In genomic region chr2:122299911-122300655, GRCm38 (mm10) we compare ENCODE assay signal across 25 mouse cellular contexts. TPM values are rescaled to one million over a fixed set of nuclear protein-coding genes. Genes with fewer than 3 reads are reported as not detected.
DNase-seq lines count a peak whose midpoint lies in the region; ATAC-seq lines count a peak whose summit lies in the region.
"Had no signal": no experiment of that assay in that cellular context is flagged by ENCODE, and none has a peak within 500 bp of the region (broad histone marks: within the 10 kb centered on the region; RNA-seq: fewer than 3 reads in every experiment).

No protein-coding gene starts in this region.

- H3K36me3 ChIP-seq in hindbrain, embryonic 10.5 days = no peaks in the 10 kb centered on the region
- H3K36me3 ChIP-seq in hindbrain, embryonic 12.5 days = no peaks in the 10 kb centered on the region
- no peaks in the 10 kb centered on the region for H3K36me3 ChIP-seq in embryonic facial prominence, embryonic 10.5 days (replicated peaks)
- no peaks in the 10 kb centered on the region for H3K36me3 ChIP-seq in neural tube, embryonic 15.5 days
- H3K36me3 ChIP-seq: forebrain, embryonic 15.5 days; G1E; limb, embryonic 13.5 days; liver, embryonic 13.5 days had no signal

- H3K27ac ChIP-seq in hindbrain, embryonic 10.5 days = no peak overlapping the region
- no peak overlapping the region for H3K27ac ChIP-seq in hindbrain, embryonic 12.5 days
- no peak overlapping the region for H3K27ac ChIP-seq in embryonic facial prominence, embryonic 10.5 days (replicated peaks)
- H3K27ac ChIP-seq in neural tube, embryonic 15.5 days (replicated peaks) = no peak overlapping the region
- H3K27ac ChIP-seq: forebrain, embryonic 15.5 days; limb, embryonic 13.5 days; liver, embryonic 13.5 days had no signal

- H3K9me3 ChIP-seq in hindbrain, embryonic 10.5 days = no peaks in the 10 kb centered on the region
- no peaks in the 10 kb centered on the region for H3K9me3 ChIP-seq in hindbrain, embryonic 12.5 days (replicated peaks)
- no peaks in the 10 kb centered on the region for H3K9me3 ChIP-seq in embryonic facial prominence, embryonic 10.5 days
- no peaks in the 10 kb centered on the region for H3K9me3 ChIP-seq in neural tube, embryonic 15.5 days (replicated peaks)
- H3K9me3 ChIP-seq: forebrain, embryonic 15.5 days; G1E; limb, embryonic 13.5 days; liver, embryonic 13.5 days had no signal

- 7% methylated on average over 14 of the region's 14 CpGs for WGBS in hindbrain, embryonic 10.5 days
- WGBS in hindbrain, embryonic 12.5 days = 7% methylated on average over 14 of the region's 14 CpGs
- WGBS in embryonic facial prominence, embryonic 10.5 days = 7% methylated on average over 14 of the region's 14 CpGs
- 9% methylated on average over 14 of the region's 14 CpGs for WGBS in neural tube, embryonic 15.5 days

- H3K4me1 ChIP-seq in hindbrain, embryonic 10.5 days (replicated peaks) = peaks cover 45% of the 10 kb centered on the region
- H3K4me1 ChIP-seq in hindbrain, embryonic 12.5 days = peaks cover 37% of the 10 kb centered on the region
- H3K4me1 ChIP-seq in embryonic facial prominence, embryonic 10.5 days = peaks cover 48% of the 10 kb centered on the region
- peaks cover 48% of the 10 kb centered on the region for H3K4me1 ChIP-seq in neural tube, embryonic 15.5 days

- no peak overlapping the region for H3K9ac ChIP-seq in hindbrain, embryonic 12.5 days
- no peak overlapping the region for H3K9ac ChIP-seq in neural tube, embryonic 15.5 days (replicated peaks)
- H3K9ac ChIP-seq: forebrain, embryonic 15.5 days; limb, embryonic 13.5 days; liver, embryonic 13.5 days; lung, embryonic 14.5 days had no signal

- H3K4me3 ChIP-seq in hindbrain, embryonic 10.5 days = no peak overlapping the region
- no peak overlapping the region for H3K4me3 ChIP-seq in hindbrain, embryonic 12.5 days
- no peak overlapping the region for H3K4me3 ChIP-seq in embryonic facial prominence, embryonic 10.5 days
- H3K4me3 ChIP-seq in neural tube, embryonic 15.5 days (replicated peaks) = no peak overlapping the region
- H3K4me3 ChIP-seq: myocyte had no signal

- H3K27me3 ChIP-seq in hindbrain, embryonic 10.5 days (ENCODE audit: insufficient read depth, poor library complexity, severe bottlenecking) = peaks cover 100% of the 10 kb centered on the region
- H3K27me3 ChIP-seq in hindbrain, embryonic 12.5 days = peaks cover 96% of the 10 kb centered on the region
- H3K27me3 ChIP-seq in embryonic facial prominence, embryonic 10.5 days (replicated peaks; ENCODE audit: low read depth, poor library complexity, severe bottlenecking) = peaks cover 100% of the 10 kb centered on the region
- H3K27me3 ChIP-seq in neural tube, embryonic 15.5 days (replicated peaks) = peaks cover 94% of the 10 kb centered on the region

- H3K4me2 ChIP-seq in hindbrain, embryonic 12.5 days (replicated peaks) = no peak overlapping the region
- 0 out of 2 replicates have a peak overlapping the region, but pooled peaks have one; percentile 4 for H3K4me2 ChIP-seq in neural tube, embryonic 15.5 days

- ATAC-seq in hindbrain, embryonic 12.5 days (ENCODE audit: low FRiP score) = no peak
- ATAC-seq in neural tube, embryonic 15.5 days (ENCODE audit: low FRiP score) = no peak
- ATAC-seq: activated CD4-positive, CD25-positive, alpha-beta regulatory T cell, adult 4 months; forebrain, embryonic 15.5 days had no signal

- peak; percentile 21 for DNase-seq in hindbrain, embryonic 10.5 days (ENCODE audit: low spot score)
- peak; percentile 18 to 27 for DNase-seq in B cell, adult 2 months
- peak; percentile 21 for DNase-seq in embryonic facial prominence, embryonic 10.5 days (ENCODE audit: low spot score)
- no peak for DNase-seq in gastrocnemius, postnatal 10 days
- DNase-seq in kidney, adult 18-20 months = no peak
- DNase-seq: adrenal gland, postnatal 10 days; cerebellum, postnatal 10 days; kidney, postnatal 36 days; liver, embryonic 13.5 days; lung, embryonic 14.5 days; lung, postnatal 36 days; right cerebral cortex, postnatal 25 days; thymus, postnatal 25 days had no signal

RNA-seq across cellular contexts. Expression of gene Duoxa2, which starts 1.4 kb away (rescaled TPM):
- not detected in 2 replicates for polyA plus RNA-seq in hindbrain, embryonic 10.5 days (2016; fragmentation: Nextera tagmentation; extraction: Ambion mirVana)
- not detected in 2 replicates for polyA plus RNA-seq in hindbrain, embryonic 12.5 days (2016; fragmentation: Nextera tagmentation; extraction: Ambion mirVana)
- polyA plus RNA-seq in embryonic facial prominence, embryonic 10.5 days (2016; fragmentation: Nextera tagmentation; extraction: Ambion mirVana) = 0.09 TPM in 1 of 2 replicates, not detected in the other
- polyA plus RNA-seq in neural tube, embryonic 15.5 days (2015; fragmentation: Nextera tagmentation; extraction: Ambion mirVana) = 0.52 and 0.56 TPM in 2 replicates
- not detected for total RNA-seq in gastrocnemius, postnatal 10 days (2021)
- total RNA-seq: adrenal gland, postnatal 10 days; gastrocnemius, postnatal 4 days; left cerebral cortex, adult 8-10 months had no signal
- polyA plus RNA-seq: activated CD4-positive, CD25-positive, alpha-beta regulatory T cell, adult 4 months; embryonic facial prominence, embryonic 11.5 days; G1E; liver, embryonic 13.5 days; lung, embryonic 14.5 days; myocyte had no signal

RNA-seq across cellular contexts. Expression of gene Duox2, which starts 1.8 kb away (rescaled TPM):
- polyA plus RNA-seq in hindbrain, embryonic 10.5 days (2016; fragmentation: Nextera tagmentation; extraction: Ambion mirVana) = not detected in 2 replicates
- polyA plus RNA-seq in hindbrain, embryonic 12.5 days (2016; fragmentation: Nextera tagmentation; extraction: Ambion mirVana) = not detected in 2 replicates
- polyA plus RNA-seq in embryonic facial prominence, embryonic 10.5 days (2016; fragmentation: Nextera tagmentation; extraction: Ambion mirVana) = not detected in 2 replicates
- 0.03 and 0.12 TPM in 2 replicates for polyA plus RNA-seq in neural tube, embryonic 15.5 days (2015; fragmentation: Nextera tagmentation; extraction: Ambion mirVana)
- under 1 TPM; 0.33 to 0.34 TPM for total RNA-seq in gastrocnemius, postnatal 10 days (2021)
- polyA plus RNA-seq: activated CD4-positive, CD25-positive, alpha-beta regulatory T cell, adult 4 months; embryonic facial prominence, embryonic 11.5 days; G1E; liver, embryonic 13.5 days had no signal

RNA-seq across cellular contexts. Expression of gene Duoxa1, which starts 13.4 kb away (rescaled TPM):
- not detected in 2 replicates for polyA plus RNA-seq in hindbrain, embryonic 10.5 days (2016; fragmentation: Nextera tagmentation; extraction: Ambion mirVana)
- polyA plus RNA-seq in hindbrain, embryonic 12.5 days (2016; fragmentation: Nextera tagmentation; extraction: Ambion mirVana) = 0.32 TPM in 1 of 2 replicates, not detected in the other
- polyA plus RNA-seq in embryonic facial prominence, embryonic 10.5 days (2016; fragmentation: Nextera tagmentation; extraction: Ambion mirVana) = 0.27 TPM in 1 of 2 replicates, not detected in the other
- polyA plus RNA-seq in neural tube, embryonic 15.5 days (2015; fragmentation: Nextera tagmentation; extraction: Ambion mirVana) = 0.17 and 1.2 TPM in 2 replicates
- total RNA-seq in gastrocnemius, postnatal 10 days (2021) = under 1 TPM; 0.31 to 0.79 TPM
- polyA plus RNA-seq: forebrain, embryonic 15.5 days; G1E; heart, postnatal 0 days; kidney, embryonic 14.5 days; liver, embryonic 13.5 days; lung, embryonic 14.5 days had no signal

RNA-seq across cellular contexts. Expression of gene Duox1, which starts 15.4 kb away (rescaled TPM):
- polyA plus RNA-seq in hindbrain, embryonic 10.5 days (2016; fragmentation: Nextera tagmentation; extraction: Ambion mirVana) = 0.04 TPM in 1 of 2 replicates, not detected in the other
- polyA plus RNA-seq in hindbrain, embryonic 12.5 days (2016; fragmentation: Nextera tagmentation; extraction: Ambion mirVana) = 0.08 and 0.10 TPM in 2 replicates
- polyA plus RNA-seq in embryonic facial prominence, embryonic 10.5 days (2016; fragmentation: Nextera tagmentation; extraction: Ambion mirVana) = 0.07 TPM in 1 of 2 replicates, not detected in the other
- 0.10 and 0.27 TPM in 2 replicates for polyA plus RNA-seq in neural tube, embryonic 15.5 days (2015; fragmentation: Nextera tagmentation; extraction: Ambion mirVana)
- total RNA-seq in gastrocnemius, postnatal 10 days (2021) = under 1 TPM; 0.19 to 0.43 TPM
- total RNA-seq: adrenal gland, postnatal 10 days; G1E had no signal
- polyA plus RNA-seq: activated CD4-positive, CD25-positive, alpha-beta regulatory T cell, adult 4 months; G1E; heart, postnatal 0 days; kidney, embryonic 14.5 days; liver, embryonic 13.5 days; lung, embryonic 14.5 days had no signal

Comparison
In these comparisons a context has a peak if more than half of its experiments do, and no peak if none do; other contexts are left out.
1. DNase-seq: peak in hindbrain, embryonic 10.5 days (single experiment), B cell, adult 2 months (2 of 2) and embryonic facial prominence, embryonic 10.5 days (single experiment); none in gastrocnemius, postnatal 10 days (single experiment) and kidney, adult 18-20 months (single experiment).